Mouse (Mus musculus) heart, embryonic 10.5 days (tissue): ENCODE data around the gene Podnl1. TPM values are rescaled to one million over a fixed set of nuclear protein-coding genes. Genes with fewer than 3 reads are reported as not detected.
A peak's percentile ranks its signal among the peaks of the same experiment; 100 is the strongest.

ENCODE experiments used
- DNase-seq: peaks from one replicate; pipeline ENCODE4 v3.0.0-alpha.2; 2017; ENCODE audit warnings: low spot score
- H3K27ac ChIP-seq: fragments of 300-500 bp; sonication (generic); 2 replicates; pipeline ENCODE4 v1.5.1; 2016; ENCODE audit warnings: mild to moderate bottlenecking
- H3K27me3 ChIP-seq: fragments of 300-500 bp; sonication (generic); 2 replicates; pipeline ENCODE4 v1.6.1; 2016; ENCODE audit warnings: mild to moderate bottlenecking; ENCODE audit not compliant: poor library complexity, insufficient read depth, severe bottlenecking
- H3K36me3 ChIP-seq: fragments of 300-500 bp; sonication (generic); 2 replicates; pipeline ENCODE4 v1.6.1; 2016; ENCODE audit warnings: mild to moderate bottlenecking, moderate library complexity
- H3K4me1 ChIP-seq: fragments of 300-500 bp; sonication (generic); 2 replicates; pipeline ENCODE4 v1.6.1; 2016; ENCODE audit warnings: mild to moderate bottlenecking
- H3K4me3 ChIP-seq: fragments of 300-500 bp; sonication (generic); 2 replicates; pipeline ENCODE4 v1.5.1; 2016; ENCODE audit warnings: mild to moderate bottlenecking, moderate library complexity
- H3K9me3 ChIP-seq: fragments of 300-500 bp; sonication (generic); 2 replicates; pipeline ENCODE4 v1.6.1; 2016; ENCODE audit warnings: mild to moderate bottlenecking, moderate library complexity
- WGBS: fragments of 180-500 bp; shearing (Covaris S2); methylation state at CpG from one replicate; pipeline ENCODE4 v1.1.7; 2016; 5-methylcytosine and 5-hydroxymethylcytosine counted together
- polyA plus RNA-seq: library from polyadenylated mRNA; unstranded; fragments of >200 nt; fragmentation: Nextera tagmentation; extraction: Ambion mirVana; gene quantifications from 2 replicates; pipeline ENCODE4 v1.2.1, GENCODE M21; 2016

The Podnl1 gene
- polyA plus RNA-seq, 1 experiment from 2014 or later = 0.10 TPM

- no peaks in the 10 kb centered on the region for H3K27me3 ChIP-seq
- peaks cover 98% of the 10 kb centered on the region for H3K36me3 ChIP-seq
- H3K4me3 ChIP-seq = no peak overlapping the region
- no peak for DNase-seq
- H3K9me3 ChIP-seq = no peaks in the 10 kb centered on the region
- WGBS = 90% methylated on average over 3 of the region's 3 CpGs
- H3K4me1 ChIP-seq = peaks cover 11% of the 10 kb centered on the region; the same call in 1 of the 2 replicates
- H3K27ac ChIP-seq = no peak overlapping the region
Observed at GRCm38 (mm10) chr8:84137848-84138247, 12.1 kb downstream of the Podnl1 start.

GRCm38 (mm10) chr8:84140838-84141237, 15.0 kb downstream of the Podnl1 start:
- 92% methylated on average over 4 of the region's 4 CpGs for whole genome bisulfite sequencing
- Histone ChIP-seq H3K36me3 (peaks cover 90% of the 10 kb centered on the region), H3K4me1 (0 out of 2 replicates have a peak, but pooled peaks cover 3% of the 10 kb centered on the region), H3K27me3 (no peaks in the 10 kb centered on the region), H3K27ac (no peak overlapping the region), H3K4me3 (no peak overlapping the region), H3K9me3 (no peaks in the 10 kb centered on the region)
- DNase-seq = no peak

DNA sequence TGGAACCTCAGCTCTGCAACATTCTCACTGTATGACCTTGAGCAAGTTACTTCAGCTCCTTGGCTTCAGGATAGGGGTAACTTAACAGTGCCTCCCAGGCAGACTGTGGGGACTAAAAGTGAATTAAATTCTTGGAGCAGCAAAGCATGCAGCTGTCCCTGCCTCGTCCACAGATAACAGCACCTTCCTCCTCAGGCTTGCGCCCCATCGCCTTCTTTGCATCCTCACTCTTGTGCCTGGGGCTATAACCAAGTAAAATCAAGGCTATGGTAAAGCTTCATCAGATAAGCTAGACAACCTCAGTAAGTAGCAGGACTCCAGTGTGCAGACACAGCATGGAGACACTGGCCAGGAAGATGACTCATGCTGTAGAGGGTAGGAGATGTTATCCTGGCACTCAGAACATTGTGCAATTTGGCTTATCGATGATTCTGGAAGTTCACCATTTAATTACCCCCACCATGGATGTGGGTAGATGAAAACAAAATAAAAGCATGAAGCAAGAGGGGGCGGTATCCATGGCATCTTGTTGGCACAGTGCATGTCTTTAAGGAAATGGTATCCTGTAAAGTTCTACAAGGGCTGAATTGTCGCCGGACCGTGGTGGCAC, 19.0 kb downstream of the Podnl1 start:
- no peak for DNase-seq
- WGBS = 91% methylated on average over 8 of the region's 8 CpGs
- Histone ChIP-seq H3K27me3 (no peaks in the 10 kb centered on the region), H3K27ac (no peak overlapping the region), H3K36me3 (peaks cover 51% of the 10 kb centered on the region), H3K9me3 (no peaks in the 10 kb centered on the region), H3K4me3 (no peak overlapping the region), H3K4me1 (peaks cover 18% of the 10 kb centered on the region)

GRCm38 (mm10) chr8:84147324-84147766, 21.6 kb downstream of the Podnl1 start:
- peaks cover 27% of the 10 kb centered on the region for H3K36me3 ChIP-seq
- H3K4me1 ChIP-seq = peaks cover 18% of the 10 kb centered on the region
- no peaks in the 10 kb centered on the region for H3K27me3 ChIP-seq
- H3K27ac ChIP-seq = peak overlapping the region; percentile 90
- no peak for DNase-seq
- WGBS = 8% methylated on average over 14 of the region's 14 CpGs
- peak overlapping the region; percentile 81 for H3K4me3 ChIP-seq
- H3K9me3 ChIP-seq = no peaks in the 10 kb centered on the region

DNA sequence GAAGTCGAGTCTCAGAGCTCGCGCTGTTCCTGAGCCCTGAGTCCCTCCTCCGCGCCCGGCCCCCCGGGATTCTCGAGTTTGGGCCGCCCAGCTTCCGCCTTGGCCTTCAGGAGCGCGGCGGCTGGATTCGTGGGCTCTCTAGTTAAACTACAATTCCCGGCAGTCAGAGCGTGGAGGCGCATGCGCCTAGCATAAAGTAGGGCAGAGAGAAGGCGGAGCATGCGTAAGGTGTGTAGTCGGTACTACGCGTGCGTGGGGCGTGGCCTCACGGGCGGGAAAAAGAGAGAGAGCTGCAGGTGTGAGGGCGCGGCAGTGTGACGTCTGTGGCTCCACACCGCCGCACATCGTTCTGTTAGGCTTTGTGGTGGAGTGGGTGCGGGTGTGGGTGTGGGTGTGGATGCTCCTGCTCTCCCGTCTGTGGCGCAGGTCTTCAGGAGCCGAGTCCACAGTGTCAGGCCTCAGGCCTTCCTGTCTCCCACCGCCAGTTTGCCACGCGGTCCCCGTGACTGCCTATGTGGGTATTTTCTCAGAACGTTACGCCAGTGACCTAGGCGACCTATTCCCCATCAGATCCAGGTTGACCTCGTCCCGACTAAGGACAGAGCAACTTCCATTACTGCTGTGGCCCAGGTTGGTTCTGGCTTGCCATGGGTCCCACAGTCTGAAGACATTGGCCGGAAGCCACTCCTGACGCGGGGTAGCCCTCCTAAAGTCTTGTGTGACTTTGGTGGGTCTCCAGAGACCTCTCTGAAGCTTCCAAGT, 22.2 kb downstream of the Podnl1 start, which contains the start of the genes Cc2d1a and 4930432K21Rik:
Gene Cc2d1a (minus strand): TSS at position 168 of the 762 bp plus-strand sequence.
Gene 4930432K21Rik (plus strand): TSS at position 257 of the 762 bp plus-strand sequence.
- peak; percentile 98 for DNase-seq
- peak within 1 kb of the TSS; percentile 81 for H3K4me3 ChIP-seq
- H3K27ac ChIP-seq = peak within 1 kb of the TSS; percentile 90
- peaks cover 21% of the 10 kb centered on the region for H3K36me3 ChIP-seq
- WGBS = 18% methylated on average over 49 of the region's 49 CpGs
- no peaks in the 10 kb centered on the region for H3K27me3 ChIP-seq
- peaks cover 18% of the 10 kb centered on the region for H3K4me1 ChIP-seq
- no peaks in the 10 kb centered on the region for H3K9me3 ChIP-seq

DNA sequence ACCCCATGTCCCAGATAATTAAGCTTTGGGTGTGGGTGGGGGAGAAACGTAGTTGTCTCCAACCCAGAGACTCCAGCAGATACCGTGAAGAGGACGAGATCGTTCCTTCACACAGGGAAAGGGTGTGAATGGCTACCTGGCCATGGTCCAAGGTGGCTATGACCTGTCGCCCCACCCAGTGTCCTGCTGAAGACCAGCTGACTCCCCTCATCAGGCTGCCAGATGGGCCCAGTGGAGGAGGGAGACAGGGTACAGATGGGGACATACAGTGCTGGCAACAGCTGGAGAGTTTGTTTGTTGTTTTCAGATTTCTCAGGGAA, 22.7 kb downstream of the Podnl1 start:
- Histone ChIP-seq H3K27me3 (no peaks in the 10 kb centered on the region), H3K36me3 (peaks cover 16% of the 10 kb centered on the region), H3K9me3 (no peaks in the 10 kb centered on the region), H3K4me3 (peak overlapping the region; percentile 81), H3K4me1 (peaks cover 18% of the 10 kb centered on the region), H3K27ac (peak overlapping the region; percentile 90; the same call in 1 of the 2 replicates)
- 86% methylated on average over 5 of the region's 5 CpGs for WGBS
- DNase-seq = no peak

DNA sequence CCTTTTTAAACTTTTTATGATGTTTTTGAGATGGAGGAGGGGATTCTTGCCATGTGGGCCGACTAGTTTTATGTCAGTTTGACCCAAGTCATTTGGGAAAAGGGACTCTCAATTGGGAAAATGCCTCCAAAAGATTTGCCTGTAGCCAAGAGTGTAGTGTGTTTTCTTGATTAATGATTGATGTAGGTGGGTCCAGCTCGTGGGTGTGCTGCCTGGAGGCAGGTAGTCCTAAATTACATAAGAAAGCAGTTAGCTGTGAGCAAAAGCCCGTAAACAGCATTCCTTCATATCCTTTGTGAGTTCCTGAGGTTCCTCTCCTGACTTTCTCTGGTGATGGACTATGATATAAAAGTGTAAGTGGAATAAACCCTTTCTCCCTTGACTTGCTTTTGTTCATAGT, 23.4 kb downstream of the Podnl1 start:
- Histone ChIP-seq H3K27me3 (no peaks in the 10 kb centered on the region), H3K9me3 (no peaks in the 10 kb centered on the region), H3K36me3 (peaks cover 9% of the 10 kb centered on the region), H3K4me3 (no peak overlapping the region), H3K27ac (no peak overlapping the region), H3K4me1 (peaks cover 18% of the 10 kb centered on the region)
- WGBS = 81% methylated on average over 3 of the region's 3 CpGs
- DNase-seq = no peak

- no peaks in the 10 kb centered on the region for H3K4me1 ChIP-seq
- WGBS = 83% methylated on average over 4 of the region's 4 CpGs
- H3K36me3 ChIP-seq = no peaks in the 10 kb centered on the region
- no peak overlapping the region for H3K4me3 ChIP-seq
- H3K9me3 ChIP-seq = no peaks in the 10 kb centered on the region
- DNase-seq = no peak
- H3K27ac ChIP-seq = no peak overlapping the region
- H3K27me3 ChIP-seq = peaks cover 5% of the 10 kb centered on the region; the same call in 1 of the 2 replicates
Observed at GRCm38 (mm10) chr8:84157620-84158019, 31.8 kb downstream of the Podnl1 start.

DNA sequence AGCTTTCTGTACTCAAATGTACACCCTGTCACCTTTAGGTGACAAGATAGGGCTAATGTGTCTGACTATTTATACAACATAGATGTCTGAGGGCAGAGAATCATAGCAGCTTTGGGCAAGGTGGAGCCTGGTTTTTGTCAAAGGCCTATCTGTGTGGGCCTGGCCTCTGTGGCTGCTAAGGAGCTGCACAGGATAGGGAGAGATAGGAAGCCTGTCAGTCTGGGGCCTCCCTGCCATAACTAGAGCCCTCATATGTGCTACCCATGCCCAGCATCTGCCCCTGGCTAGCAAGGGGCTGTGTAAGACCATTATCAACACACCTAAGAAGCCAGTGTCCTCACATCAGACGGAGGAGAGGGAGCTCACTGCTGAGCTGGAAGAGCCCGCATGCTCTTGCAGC, 41.9 kb downstream of the Podnl1 start:
- peaks cover 28% of the 10 kb centered on the region for H3K4me1 ChIP-seq
- no peaks in the 10 kb centered on the region for H3K9me3 ChIP-seq
- H3K27me3 ChIP-seq = no peaks in the 10 kb centered on the region; the same call in 1 of the 2 replicates
- peak overlapping the region; percentile 13; the same call in 1 of the 2 replicates for H3K27ac ChIP-seq
- H3K36me3 ChIP-seq = peaks cover 23% of the 10 kb centered on the region
- H3K4me3 ChIP-seq = no peak overlapping the region
- peak; percentile 73 for DNase-seq
- WGBS = 66% methylated on average over 2 of the region's 2 CpGs

GRCm38 (mm10) chr8:84170096-84170495, 44.3 kb downstream of the Podnl1 start:
- Histone ChIP-seq H3K36me3 (peaks cover 47% of the 10 kb centered on the region), H3K27ac (no peak overlapping the region)

DNA sequence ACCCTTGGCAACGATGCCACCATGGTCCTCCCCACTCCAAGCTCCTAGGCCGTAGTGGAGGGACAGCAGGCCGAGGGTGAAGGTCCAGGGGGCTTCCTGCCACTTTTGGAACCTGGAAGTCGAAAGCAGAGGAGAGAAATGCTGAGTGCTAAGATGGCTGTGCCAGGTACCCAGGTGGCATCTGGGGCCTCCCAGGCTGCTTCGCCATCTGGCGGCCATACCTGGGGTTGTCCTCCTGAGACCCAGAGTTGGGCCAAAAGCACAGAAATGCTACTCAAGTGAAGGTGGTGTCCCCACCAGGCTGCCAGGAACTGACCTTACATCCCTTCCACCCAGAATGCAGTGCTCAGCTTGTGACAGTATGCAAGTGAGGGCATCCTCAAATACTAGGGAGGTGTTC, 48.1 kb downstream of the Podnl1 start:
- Histone ChIP-seq H3K27me3 (no peaks in the 10 kb centered on the region; the same call in 1 of the 2 replicates), H3K9me3 (no peaks in the 10 kb centered on the region), H3K27ac (no peak overlapping the region), H3K4me3 (no peak overlapping the region), H3K4me1 (peaks cover 21% of the 10 kb centered on the region), H3K36me3 (peaks cover 57% of the 10 kb centered on the region)
- no peak for DNase-seq
- WGBS = 79% methylated on average over 6 of the region's 6 CpGs

More at GRCm38 (mm10) chr8:84170096-84170495, 44.3 kb downstream of the Podnl1 start:
- Histone ChIP-seq H3K27me3 (no peaks in the 10 kb centered on the region; the same call in 1 of the 2 replicates), H3K4me1 (peaks cover 28% of the 10 kb centered on the region), H3K4me3 (no peak overlapping the region), H3K9me3 (no peaks in the 10 kb centered on the region)
- 89% methylated on average over 5 of the region's 5 CpGs for WGBS
- no peak for DNase-seq

DNA sequence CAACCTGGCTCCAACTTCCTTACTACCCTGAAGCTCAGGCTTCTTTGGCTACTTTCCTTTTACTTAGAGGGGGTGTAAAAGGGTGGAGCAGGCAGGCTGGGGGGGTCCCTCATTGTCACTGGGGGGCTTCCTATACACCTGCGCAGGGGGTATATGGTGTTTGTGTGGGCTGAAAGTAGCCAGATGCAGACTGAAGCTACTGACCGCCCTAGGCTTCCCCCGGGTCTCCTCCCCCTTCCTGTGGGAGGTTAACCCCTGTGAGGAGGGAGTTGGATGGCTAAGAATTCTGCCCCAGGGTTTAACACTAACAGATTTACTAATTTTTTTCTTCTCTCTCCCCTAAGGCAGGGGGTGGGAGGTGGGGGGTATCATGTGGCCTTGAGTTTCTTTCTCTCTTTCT, 50.8 kb downstream of the Podnl1 start:
- 25% methylated on average over 3 of the region's 3 CpGs for WGBS
- Histone ChIP-seq H3K36me3 (peaks cover 46% of the 10 kb centered on the region), H3K27ac (0 out of 2 replicates have a peak overlapping the region, but pooled peaks have one; percentile 10), H3K4me3 (no peak overlapping the region; the same call in 1 of the 2 replicates), H3K27me3 (no peaks in the 10 kb centered on the region; the same call in 1 of the 2 replicates), H3K9me3 (no peaks in the 10 kb centered on the region), H3K4me1 (peaks cover 46% of the 10 kb centered on the region)
- DNase-seq = no peak

DNA sequence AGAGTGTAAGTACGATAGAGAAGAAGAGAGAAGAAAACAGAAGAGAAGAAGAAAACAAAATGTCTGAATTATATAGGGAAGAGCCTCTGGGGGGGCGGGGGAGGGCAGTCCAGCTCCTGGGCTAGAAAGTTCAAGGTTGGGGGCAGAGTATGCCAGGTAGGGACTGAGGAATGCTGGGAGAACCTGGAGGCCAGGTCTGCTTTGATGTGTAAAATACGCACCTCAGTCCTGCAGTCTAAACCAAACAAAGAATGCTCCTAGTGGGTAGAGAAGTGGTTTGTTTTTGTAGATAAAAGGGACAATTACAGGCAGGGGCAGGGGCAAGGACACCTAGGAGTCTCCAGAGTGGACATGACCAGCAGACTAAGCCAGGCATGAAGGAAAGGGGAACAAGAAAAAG, 51.6 kb downstream of the Podnl1 start:
- no peaks in the 10 kb centered on the region for H3K27me3 ChIP-seq
- H3K4me1 ChIP-seq = peaks cover 51% of the 10 kb centered on the region
- no peak for DNase-seq
- 83% methylated on average over 3 of the region's 3 CpGs for WGBS
- no peak overlapping the region for H3K4me3 ChIP-seq
- H3K9me3 ChIP-seq = no peaks in the 10 kb centered on the region
- H3K36me3 ChIP-seq = peaks cover 38% of the 10 kb centered on the region
- no peak overlapping the region for H3K27ac ChIP-seq
